Mouse (Mus musculus) neural tube, embryonic 15.5 days (tissue): Measurements from ENCODE around the gene Adamts17. TPM values are rescaled to one million over a fixed set of nuclear protein-coding genes. Genes with fewer than 3 reads are reported as not detected.

Experiments used
- ATAC-seq: fragments of 200-750 bp; cut with Nextera tagmentation; 2 replicates; pipeline ENCODE4 v1.8.0; 2017; ENCODE audit warnings: mild to moderate bottlenecking, moderate TSS enrichment, moderate library complexity; ENCODE audit not compliant: low FRiP score
- H3K27ac ChIP-seq: fragments of 300-500 bp; sonication (generic); replicated peaks from 2 replicates; pipeline ENCODE4 v1.5.1; 2015; ENCODE audit warnings: mild to moderate bottlenecking, inconsistent platforms
- H3K27me3 ChIP-seq: fragments of 300-500 bp; sonication (generic); replicated peaks from 2 replicates; pipeline ENCODE4 v1.6.1; 2015; ENCODE audit warnings: inconsistent platforms
- H3K36me3 ChIP-seq: fragments of 300-500 bp; sonication (generic); 2 replicates; pipeline ENCODE4 v1.6.1; 2015; ENCODE audit warnings: inconsistent platforms
- H3K4me1 ChIP-seq: fragments of 300-500 bp; sonication (generic); 2 replicates; pipeline ENCODE4 v1.6.1; 2015; ENCODE audit warnings: inconsistent platforms
- H3K4me2 ChIP-seq: fragments of 300-500 bp; sonication (generic); 2 replicates; pipeline ENCODE4 v1.6.1; 2015; ENCODE audit warnings: inconsistent platforms, mild to moderate bottlenecking, moderate library complexity
- H3K4me3 ChIP-seq: fragments of 300-500 bp; sonication (generic); replicated peaks from 2 replicates; pipeline ENCODE4 v1.5.1; 2015; ENCODE audit warnings: mild to moderate bottlenecking, inconsistent platforms
- H3K9ac ChIP-seq: fragments of 300-500 bp; sonication (generic); replicated peaks from 2 replicates; pipeline ENCODE4 v1.6.1; 2015; ENCODE audit warnings: mild to moderate bottlenecking, inconsistent platforms
- H3K9me3 ChIP-seq: fragments of 300-500 bp; sonication (generic); replicated peaks from 2 replicates; pipeline ENCODE4 v1.6.1; 2016; ENCODE audit warnings: inconsistent platforms
- WGBS: fragments of 180-500 bp; shearing (Covaris S2); methylation state at CpG from one replicate; pipeline ENCODE4 v1.1.7; 2015; ENCODE audit warnings: mixed read lengths; 5-methylcytosine and 5-hydroxymethylcytosine counted together
- polyA plus RNA-seq: library from polyadenylated mRNA; unstranded; fragments of >200 nt; fragmentation: Nextera tagmentation; extraction: Ambion mirVana; gene quantifications from 2 replicates; pipeline ENCODE4 v1.2.1, GENCODE M21; 2015

Gene Adamts17
- polyA plus RNA-seq, result 5.9 and 7.1 TPM in 2 replicates

DNA sequence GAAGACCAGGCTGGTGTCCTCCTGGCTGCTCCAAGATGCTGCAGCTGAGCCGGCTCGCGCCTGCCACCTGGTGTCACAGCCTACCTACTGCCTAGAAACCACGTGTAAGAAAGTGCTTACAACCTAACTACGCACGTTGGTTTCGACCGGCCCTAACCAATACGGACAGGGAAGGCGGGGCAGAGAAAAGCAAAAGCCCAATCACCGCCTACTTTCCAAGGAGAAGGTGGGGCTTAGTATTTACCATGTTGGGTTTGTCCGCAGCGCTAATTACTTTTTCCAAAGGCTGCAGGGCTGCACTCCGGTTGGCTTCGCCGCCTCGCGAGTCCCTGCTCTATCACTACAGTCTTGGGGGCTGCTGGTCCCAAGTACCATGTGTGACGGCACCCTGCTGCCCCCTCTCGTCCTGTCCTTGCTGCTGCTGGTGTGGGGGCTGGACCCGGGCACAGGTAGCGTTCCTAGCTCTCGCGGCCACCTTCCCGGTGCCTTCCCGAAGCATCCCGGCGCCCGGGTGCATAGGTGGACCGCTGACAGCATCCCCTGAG lies at the start of gene Adamts17:
Gene Adamts17, plus strand, starts transcription at position 273 of the 545 bp plus-strand sequence.
- Histone ChIP-seq H3K36me3 (no peaks in the 10 kb centered on the region), H3K9ac (peak within 1 kb of the TSS; percentile 77), H3K27me3 (peaks cover 11% of the 10 kb centered on the region), H3K4me3 (peak within 1 kb of the TSS; percentile 75), H3K4me2 (peak within 1 kb of the TSS; percentile 99), H3K9me3 (no peaks in the 10 kb centered on the region), H3K27ac (peak within 1 kb of the TSS; percentile 80), H3K4me1 (peaks cover 23% of the 10 kb centered on the region)
- ATAC-seq, result peak; percentile 99
- WGBS, result under 1% methylated on average over 30 of the region's 30 CpGs

DNA sequence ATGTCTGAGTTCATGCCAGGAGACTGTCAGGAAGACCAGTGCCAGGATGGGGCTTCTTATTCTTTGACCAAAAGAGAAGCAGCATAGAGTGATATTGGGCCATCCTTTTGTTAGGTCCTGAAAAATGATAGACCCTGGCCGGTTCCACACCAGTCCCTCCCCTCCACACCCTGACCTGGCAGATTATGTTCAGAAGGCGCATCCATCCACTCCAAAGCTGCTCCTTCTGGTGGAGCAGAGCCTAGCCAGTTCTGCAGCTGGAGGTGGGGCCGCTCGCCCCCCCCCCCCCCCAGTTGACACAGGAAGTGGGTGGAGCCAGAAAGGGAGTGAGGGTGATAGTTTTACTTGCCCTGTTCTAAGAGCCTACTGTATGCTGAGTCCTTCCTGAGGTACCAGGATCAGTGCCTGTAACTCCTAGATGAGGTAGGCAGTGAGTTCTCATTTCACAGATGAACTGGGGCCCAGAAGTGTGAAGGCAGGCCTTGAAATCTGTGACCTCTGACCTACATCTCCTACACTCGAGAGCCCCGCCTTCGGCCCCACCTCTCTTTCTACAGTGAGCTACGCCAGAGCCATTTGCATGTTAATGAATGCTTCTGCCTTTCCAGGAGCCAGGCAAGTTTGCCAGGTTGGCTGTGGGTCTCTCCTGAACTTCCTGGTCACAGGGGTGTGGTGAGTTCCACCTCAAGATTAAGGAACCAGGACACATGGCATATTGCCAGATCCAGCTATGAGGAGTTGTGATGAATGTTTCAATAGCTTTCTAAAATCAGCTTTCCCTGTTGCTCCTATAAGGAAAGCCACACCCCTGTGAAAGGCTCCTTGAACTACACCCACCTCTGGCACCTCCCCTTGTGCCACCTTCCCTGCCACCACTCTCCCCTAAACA lies 49.4 kb upstream of the Adamts17 start:
- Histone ChIP-seq H3K27me3 (no peaks in the 10 kb centered on the region), H3K4me3 (no peak overlapping the region), H3K27ac (no peak overlapping the region), H3K9ac (no peak overlapping the region), H3K4me1 (peaks cover 4% of the 10 kb centered on the region), H3K9me3 (no peaks in the 10 kb centered on the region), H3K36me3 (no peaks in the 10 kb centered on the region), H3K4me2 (no peak overlapping the region)
- WGBS, result 25% methylated on average over 8 of the region's 8 CpGs
- ATAC-seq, result no peak

DNA sequence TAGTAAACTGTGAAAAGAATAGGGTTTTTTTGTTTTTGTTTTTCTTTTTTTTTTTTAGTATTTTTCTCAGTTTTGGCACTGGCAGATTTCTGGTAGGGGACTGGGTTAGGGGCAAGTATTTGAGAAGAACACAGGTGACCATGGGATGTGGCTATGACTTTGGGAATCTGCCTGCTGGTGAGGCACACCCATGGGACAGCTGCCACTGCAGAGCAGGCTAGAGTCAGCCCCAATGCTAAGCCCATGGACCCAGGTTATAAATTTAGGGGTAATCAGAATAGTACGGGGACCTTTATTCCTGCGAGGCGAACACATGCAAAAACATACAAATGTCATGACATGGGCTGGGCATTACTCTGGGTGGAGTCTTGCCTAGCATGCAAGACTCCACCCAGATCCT lies 48.5 kb upstream of the Adamts17 start:
- Histone ChIP-seq H3K9me3 (no peaks in the 10 kb centered on the region), H3K36me3 (no peaks in the 10 kb centered on the region), H3K27me3 (no peaks in the 10 kb centered on the region), H3K4me3 (no peak overlapping the region), H3K9ac (no peak overlapping the region), H3K27ac (no peak overlapping the region), H3K4me2 (no peak overlapping the region), H3K4me1 (peaks cover 4% of the 10 kb centered on the region)
- 84% methylated on average over 3 of the region's 3 CpGs for WGBS
- ATAC-seq, result no peak

DNA sequence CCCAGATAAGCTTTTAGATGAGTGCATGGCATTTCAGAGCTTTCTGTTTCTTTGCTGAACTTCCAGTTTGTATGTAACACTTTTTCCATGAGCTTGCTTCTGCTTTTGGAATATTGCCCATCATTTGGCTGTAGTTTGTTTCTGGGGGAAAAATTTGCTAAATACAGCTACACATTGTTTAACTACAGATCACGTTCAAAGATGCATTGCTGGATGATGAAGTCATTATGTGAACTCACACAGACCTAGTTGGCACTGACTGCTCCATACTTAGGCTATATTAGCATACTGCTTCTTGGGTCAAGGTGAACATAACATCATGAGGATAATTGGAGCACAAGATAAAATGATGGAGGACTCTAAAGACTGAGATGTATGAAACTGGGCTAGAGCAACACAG lies 42.6 kb upstream of the Adamts17 start:
- no peaks in the 10 kb centered on the region for H3K9me3 ChIP-seq

DNA sequence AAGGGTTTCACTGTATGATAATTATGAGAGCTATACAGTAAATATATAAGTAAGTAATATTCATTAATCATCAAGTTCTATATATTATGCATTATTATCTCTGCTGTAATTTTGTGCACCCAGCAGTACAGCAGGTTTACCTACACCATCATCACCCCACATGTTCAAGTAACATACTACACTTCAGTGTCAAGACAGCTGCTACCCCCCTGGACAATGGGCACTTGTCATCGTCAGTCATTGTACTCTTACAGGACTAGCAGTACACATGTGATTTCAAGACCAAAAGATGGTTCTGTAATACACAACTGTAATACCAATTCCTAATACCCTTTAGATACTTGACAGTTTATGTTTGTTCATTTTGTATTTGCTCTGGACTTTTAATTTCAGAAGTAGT lies 42.2 kb upstream of the Adamts17 start:
- H3K9me3 ChIP-seq, result no peaks in the 10 kb centered on the region
- no peaks in the 10 kb centered on the region for H3K36me3 ChIP-seq
- H3K4me1 ChIP-seq, result 0 out of 2 replicates have a peak, but pooled peaks cover 4% of the 10 kb centered on the region
- ATAC-seq, result no peak
- H3K27me3 ChIP-seq, result no peaks in the 10 kb centered on the region
- no peak overlapping the region for H3K4me2 ChIP-seq
- H3K9ac ChIP-seq, result no peak overlapping the region
- H3K4me3 ChIP-seq, result no peak overlapping the region
- 89% methylated on average over 1 of the region's 1 CpGs for WGBS
- H3K27ac ChIP-seq, result no peak overlapping the region

More for the DNA sequence above, 42.6 kb upstream of the Adamts17 start:
- no peaks in the 10 kb centered on the region for H3K36me3 ChIP-seq
- H3K4me1 ChIP-seq, result no peaks in the 10 kb centered on the region
- H3K27me3 ChIP-seq, result no peaks in the 10 kb centered on the region
- ATAC-seq, result no peak
- H3K4me3 ChIP-seq, result no peak overlapping the region
- no peak overlapping the region for H3K4me2 ChIP-seq
- WGBS, result 74% methylated on average over 1 of the region's 1 CpGs
- H3K27ac ChIP-seq, result no peak overlapping the region
- H3K9ac ChIP-seq, result no peak overlapping the region

DNA sequence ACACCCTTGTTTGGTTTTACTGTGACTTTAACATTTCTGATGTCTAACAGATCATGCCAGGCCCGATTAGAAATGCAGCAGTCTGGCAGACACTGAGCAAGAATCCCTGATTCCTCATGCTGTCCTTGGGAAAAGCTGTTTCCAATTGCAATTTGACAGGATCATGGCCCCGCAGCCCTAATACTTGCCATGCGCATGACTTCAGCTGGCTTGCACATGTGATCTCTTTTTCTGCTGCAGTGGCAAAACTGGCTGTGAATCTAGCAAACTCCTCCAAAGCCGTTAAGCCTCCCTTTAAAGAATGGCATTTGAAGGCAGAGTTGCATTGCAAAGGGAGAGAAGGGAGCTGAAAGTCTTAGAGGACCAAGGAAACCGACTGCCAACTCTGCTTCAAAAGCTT lies 40.7 kb upstream of the Adamts17 start:
- Histone ChIP-seq H3K4me3 (no peak overlapping the region), H3K36me3 (no peaks in the 10 kb centered on the region), H3K27me3 (no peaks in the 10 kb centered on the region), H3K27ac (no peak overlapping the region), H3K9ac (no peak overlapping the region), H3K4me2 (no peak overlapping the region), H3K4me1 (0 out of 2 replicates have a peak, but pooled peaks cover 6% of the 10 kb centered on the region), H3K9me3 (no peaks in the 10 kb centered on the region)
- WGBS, result 58% methylated on average over 5 of the region's 5 CpGs
- no peak for ATAC-seq

DNA sequence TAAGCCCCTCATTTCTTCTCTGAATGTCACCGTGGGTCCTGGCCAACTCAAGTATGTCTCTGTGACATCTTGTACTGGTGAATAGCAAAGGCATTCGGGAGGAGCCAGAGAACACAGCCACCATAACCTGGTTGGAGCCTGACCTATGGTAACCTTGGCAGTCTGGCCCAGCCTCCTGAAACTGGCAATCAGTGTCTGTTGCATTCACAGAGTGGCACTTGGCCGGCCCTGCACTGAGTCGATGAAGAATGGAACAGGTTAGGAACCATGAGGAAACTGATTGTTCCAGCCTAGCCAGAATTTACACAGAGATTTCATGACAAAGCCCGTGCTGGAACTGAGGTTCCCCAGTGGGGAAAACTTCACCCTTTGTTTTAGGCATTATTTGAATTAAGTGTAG lies 38.8 kb upstream of the Adamts17 start:
- H3K9me3 ChIP-seq, result no peaks in the 10 kb centered on the region
- H3K27ac ChIP-seq, result no peak overlapping the region
- no peak overlapping the region for H3K9ac ChIP-seq
- H3K4me3 ChIP-seq, result no peak overlapping the region
- 71% methylated on average over 5 of the region's 5 CpGs for WGBS
- no peak for ATAC-seq
- no peak overlapping the region for H3K4me2 ChIP-seq
- H3K27me3 ChIP-seq, result no peaks in the 10 kb centered on the region
- H3K36me3 ChIP-seq, result no peaks in the 10 kb centered on the region
- H3K4me1 ChIP-seq, result 0 out of 2 replicates have a peak, but pooled peaks cover 6% of the 10 kb centered on the region

DNA sequence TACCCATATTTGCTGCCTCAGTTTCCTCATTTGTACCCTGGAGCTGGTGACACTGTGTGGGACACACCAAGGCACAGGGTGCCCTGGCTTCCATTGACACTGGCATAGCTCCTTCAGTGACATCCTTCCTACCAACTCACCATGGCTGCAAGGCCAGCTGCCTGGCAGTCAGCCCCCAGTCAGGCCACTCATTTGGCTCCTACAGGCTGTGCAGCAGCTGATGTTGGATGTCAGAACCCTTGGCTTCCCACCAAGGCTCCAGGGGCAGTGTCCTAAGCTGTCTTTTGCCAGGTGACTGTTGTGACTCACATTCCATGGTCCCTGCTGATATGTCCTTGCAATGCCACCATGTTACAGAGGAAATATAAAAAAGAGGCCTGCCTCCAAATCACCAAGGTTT lies 37.8 kb upstream of the Adamts17 start:
- no peak overlapping the region for H3K9ac ChIP-seq
- H3K36me3 ChIP-seq, result no peaks in the 10 kb centered on the region
- no peak overlapping the region for H3K4me3 ChIP-seq
- no peak overlapping the region for H3K27ac ChIP-seq
- ATAC-seq, result no peak
- 0 out of 2 replicates have a peak, but pooled peaks cover 6% of the 10 kb centered on the region for H3K4me1 ChIP-seq
- H3K4me2 ChIP-seq, result no peak overlapping the region
- H3K9me3 ChIP-seq, result no peaks in the 10 kb centered on the region
- H3K27me3 ChIP-seq, result no peaks in the 10 kb centered on the region

DNA sequence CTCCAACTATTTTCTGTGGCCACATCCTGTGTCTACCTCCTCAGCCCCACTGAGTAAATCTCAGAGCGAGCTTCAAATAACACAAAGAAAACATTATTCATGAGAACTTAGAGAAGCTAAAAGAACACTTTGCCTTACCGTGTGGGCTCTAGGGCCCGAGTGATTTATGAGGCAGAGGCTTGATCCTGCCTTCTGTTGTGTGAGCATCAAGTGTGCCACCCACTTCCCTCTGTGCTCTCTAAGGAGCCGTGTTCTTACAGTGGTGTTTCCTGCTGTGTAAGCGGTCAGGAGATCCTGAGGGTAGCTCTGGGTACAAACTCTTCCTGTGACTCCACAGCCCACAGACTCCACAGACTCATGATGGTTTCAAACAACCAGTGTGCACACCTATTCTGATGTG lies 35.7 kb upstream of the Adamts17 start:
- Histone ChIP-seq H3K9me3 (no peaks in the 10 kb centered on the region), H3K4me2 (no peak overlapping the region), H3K4me1 (0 out of 2 replicates have a peak, but pooled peaks cover 6% of the 10 kb centered on the region), H3K36me3 (no peaks in the 10 kb centered on the region), H3K9ac (no peak overlapping the region), H3K4me3 (no peak overlapping the region), H3K27ac (no peak overlapping the region), H3K27me3 (no peaks in the 10 kb centered on the region)
- no peak for ATAC-seq
- WGBS, result 20% methylated on average over 5 of the region's 5 CpGs

DNA sequence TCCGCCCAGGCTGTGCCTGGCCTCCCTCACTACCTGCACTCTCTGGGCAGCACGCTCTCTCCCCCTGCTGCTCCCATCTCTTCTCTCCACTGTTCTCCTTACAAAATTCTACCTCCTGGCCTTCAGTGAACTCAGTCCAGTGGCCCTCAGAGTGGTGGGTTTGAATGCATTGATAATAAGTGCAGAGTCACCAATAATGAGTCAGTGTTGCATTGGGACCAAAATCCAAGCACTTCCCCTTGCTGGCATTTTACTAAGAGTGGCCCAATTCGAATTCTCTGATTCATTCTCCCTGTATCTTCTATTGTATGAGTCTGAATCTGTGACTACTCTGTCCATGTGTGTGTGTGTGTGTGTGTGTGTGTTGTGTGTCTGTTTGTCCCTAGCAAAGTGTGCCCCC lies 32.7 kb upstream of the Adamts17 start:
- Histone ChIP-seq H3K27me3 (no peaks in the 10 kb centered on the region), H3K4me2 (no peak overlapping the region), H3K4me3 (no peak overlapping the region), H3K36me3 (no peaks in the 10 kb centered on the region), H3K27ac (no peak overlapping the region), H3K9me3 (no peaks in the 10 kb centered on the region), H3K9ac (no peak overlapping the region), H3K4me1 (0 out of 2 replicates have a peak, but pooled peaks cover 6% of the 10 kb centered on the region)
- ATAC-seq, result no peak
- WGBS, result 77% methylated on average over 3 of the region's 3 CpGs

DNA sequence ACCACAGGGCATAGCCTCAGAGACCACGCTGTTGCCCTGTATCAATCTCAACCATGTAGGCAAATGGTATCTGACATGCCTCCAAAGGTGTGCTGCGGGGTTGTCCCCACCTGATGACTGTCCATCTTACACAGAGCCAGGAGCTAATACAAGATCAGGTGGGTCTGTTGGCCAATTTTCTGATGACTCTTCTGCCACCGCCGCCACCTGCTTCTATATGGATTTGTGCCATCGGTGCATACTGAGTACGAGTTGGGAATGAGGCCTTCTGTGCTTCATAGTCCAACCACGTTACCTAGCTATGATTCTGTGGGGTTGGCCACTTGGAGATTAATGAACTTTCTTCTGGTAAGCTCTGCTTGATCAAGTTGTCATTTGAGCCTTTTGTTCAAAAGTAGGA lies 29.1 kb upstream of the Adamts17 start:
- H3K4me1 ChIP-seq, result no peaks in the 10 kb centered on the region; the same call in 1 of the 2 replicates
- no peak overlapping the region for H3K27ac ChIP-seq
- ATAC-seq, result no peak
- H3K27me3 ChIP-seq, result no peaks in the 10 kb centered on the region
- no peak overlapping the region for H3K9ac ChIP-seq
- WGBS, result 94% methylated on average over 7 of the region's 7 CpGs
- H3K4me3 ChIP-seq, result no peak overlapping the region
- H3K9me3 ChIP-seq, result no peaks in the 10 kb centered on the region
- no peak overlapping the region for H3K4me2 ChIP-seq
- H3K36me3 ChIP-seq, result no peaks in the 10 kb centered on the region

DNA sequence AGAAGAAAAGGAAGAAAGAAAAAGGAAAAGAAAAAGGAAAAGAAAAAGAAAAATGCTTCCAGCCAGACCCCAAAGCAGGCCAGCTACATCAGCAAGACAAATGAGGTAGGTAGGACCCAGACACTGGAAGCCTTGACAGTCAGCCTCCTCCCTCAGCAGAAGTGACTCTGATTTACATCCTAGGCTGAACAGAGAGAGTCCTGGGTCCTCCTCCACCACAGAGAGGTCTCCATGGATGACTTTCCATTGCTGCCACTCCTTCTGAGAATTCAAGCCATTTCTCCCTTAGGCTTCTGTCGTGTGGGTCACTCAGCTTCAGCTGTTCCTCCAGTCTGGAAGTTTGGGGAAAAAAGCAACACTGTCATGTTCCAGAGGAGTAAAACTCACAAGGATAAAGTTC lies 28.2 kb upstream of the Adamts17 start:
- no peaks in the 10 kb centered on the region for H3K9me3 ChIP-seq
- WGBS, result 80% methylated on average over 1 of the region's 1 CpGs
- no peak overlapping the region for H3K9ac ChIP-seq
- H3K4me1 ChIP-seq, result no peaks in the 10 kb centered on the region; the same call in 1 of the 2 replicates
- H3K36me3 ChIP-seq, result no peaks in the 10 kb centered on the region
- H3K4me3 ChIP-seq, result no peak overlapping the region
- no peak for ATAC-seq
- H3K27ac ChIP-seq, result no peak overlapping the region
- no peaks in the 10 kb centered on the region for H3K27me3 ChIP-seq
- no peak overlapping the region for H3K4me2 ChIP-seq
